In the genomic region with DNA sequence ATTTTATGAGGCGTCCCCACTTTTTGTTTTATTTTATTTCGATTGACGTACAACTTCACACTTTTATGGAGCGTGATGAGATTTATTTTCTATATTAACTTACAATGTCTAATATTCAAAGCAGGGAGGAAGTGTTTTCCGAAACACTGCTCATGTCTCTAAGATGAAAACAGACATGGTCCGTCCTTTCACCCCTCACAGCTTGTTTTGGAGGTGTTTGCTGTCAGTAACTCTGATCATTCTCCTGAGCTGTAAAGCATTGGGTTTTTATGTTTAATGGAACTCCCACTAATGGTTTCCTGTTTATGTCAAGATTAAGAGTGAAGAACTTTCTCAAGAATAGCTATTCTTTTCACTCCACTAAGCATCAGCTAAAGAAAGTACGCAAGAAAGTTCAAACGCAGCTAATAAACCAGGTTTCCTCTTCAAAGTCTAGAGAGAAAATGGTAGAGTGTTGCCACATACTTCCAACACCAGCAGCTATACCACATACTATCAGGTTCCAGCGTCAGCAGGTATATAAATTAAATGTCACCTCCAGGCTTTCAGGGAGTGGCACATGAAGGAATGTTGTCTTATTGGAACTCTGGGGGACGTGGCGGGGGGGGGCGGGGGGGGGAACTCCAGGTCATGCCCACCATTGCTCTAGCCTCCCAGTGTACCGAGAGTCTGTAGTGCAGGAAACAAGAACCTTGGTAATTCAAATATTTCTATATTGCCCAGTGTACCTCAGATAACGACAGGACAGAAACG, we compare ENCODE assay signal across 18 mouse cellular contexts.
"Had no signal": no experiment of that assay in that cellular context is flagged by ENCODE, and none has a peak within 500 bp of the region (broad histone marks: within the 10 kb centered on the region; RNA-seq: fewer than 3 reads in every experiment).

No protein-coding gene starts in this region.

- H3K4me3 ChIP-seq: midbrain, embryonic 10.5 days; midbrain, embryonic 13.5 days; midbrain, embryonic 15.5 days; myocyte; neural tube, embryonic 13.5 days; neural tube, embryonic 15.5 days had no signal

- H3K4me1 ChIP-seq: midbrain, embryonic 10.5 days; midbrain, embryonic 13.5 days; midbrain, embryonic 15.5 days; neural tube, embryonic 13.5 days; neural tube, embryonic 15.5 days had no signal

- H3K9ac ChIP-seq: lung, embryonic 14.5 days; midbrain, embryonic 13.5 days; midbrain, embryonic 15.5 days; neural tube, embryonic 13.5 days; neural tube, embryonic 15.5 days had no signal

- H3K27ac ChIP-seq: midbrain, embryonic 10.5 days; midbrain, embryonic 13.5 days; midbrain, embryonic 15.5 days; neural tube, embryonic 13.5 days; neural tube, embryonic 15.5 days had no signal

- H3K4me2 ChIP-seq: lung, embryonic 14.5 days; midbrain, embryonic 13.5 days; midbrain, embryonic 15.5 days; neural tube, embryonic 13.5 days; neural tube, embryonic 15.5 days had no signal

- H3K9me3 ChIP-seq: midbrain, embryonic 10.5 days; midbrain, embryonic 13.5 days; midbrain, embryonic 15.5 days; neural tube, embryonic 13.5 days; neural tube, embryonic 15.5 days had no signal

- H3K36me3 ChIP-seq: midbrain, embryonic 10.5 days; midbrain, embryonic 13.5 days; midbrain, embryonic 15.5 days; neural tube, embryonic 13.5 days; neural tube, embryonic 15.5 days had no signal

- DNase-seq: lung, adult 18-20 months; lung, embryonic 14.5 days; lung, postnatal 10 days; lung, postnatal 4 days; retina, postnatal 1 day; right cerebral cortex, adult 18-20 months; right cerebral cortex, postnatal 25 days; right cerebral cortex, postnatal 4 days; spleen, adult 18-20 months; thymus, adult 18-20 months; thymus, postnatal 14 days; thymus, postnatal 36 days had no signal

- ATAC-seq: midbrain, embryonic 13.5 days; midbrain, embryonic 15.5 days had no signal

- H3K27me3 ChIP-seq: midbrain, embryonic 13.5 days; midbrain, embryonic 15.5 days; neural tube, embryonic 13.5 days; neural tube, embryonic 15.5 days had no signal
